Mouse (Mus musculus) adrenal gland, postnatal 4 days (tissue): ENCODE measurements around the gene Vmn1r18. TPM values are rescaled to one million over a fixed set of nuclear protein-coding genes. Genes with fewer than 3 reads are reported as not detected.
"Not testable (repeated sequence)": the region's sequence is repeated elsewhere in the genome, so short reads cannot be mapped to it uniquely, and the experiment has no call there.

Experiments
- DNase-seq, 2 experiments: peaks; one replicate each; pipeline ENCODE4 v3.0.0; 2021 to 2022; ENCODE audit warnings: low spot score in 2 of 2, mixed read lengths in 2 of 2
- long read RNA-seq, 2 experiments: library from polyadenylated mRNA; stranded (forward); transcript quantifications; one replicate each; pipeline ENCODE4 v2.0.0; 2021
- total RNA-seq, 2 experiments: library from RNA; stranded (reverse); gene quantifications; 2 replicates each; pipeline ENCODE4 v1.2.3; 2021

Gene Vmn1r18
- not detected for total RNA-seq
- long read RNA-seq, experiment 1: 0 reads
- long read RNA-seq, experiment 2: 0 reads

- no peak for DNase-seq
These were observed at the start of gene Vmn1r18 for GRCm38 (mm10) chr6:57395683-57396082. Vmn1r18 (minus strand) TSS chr6:57395783.

- no peak for DNase-seq
These were observed 35.6 kb upstream of the Vmn1r18 start for GRCm38 (mm10) chr6:57431196-57431595.

GRCm38 (mm10) chr6:57428630-57429029 lies 33.0 kb upstream of the Vmn1r18 start, which contains the start of gene Vmn1r20:
Vmn1r20 (plus strand) TSS chr6:57428930.
- no peak for DNase-seq

- DNase-seq: not testable (repeated sequence)
These were observed 7.9 kb upstream of the Vmn1r18 start, which contains the start of gene Vmn1r19 for GRCm38 (mm10) chr6:57403480-57403879. Vmn1r19 (plus strand) TSS chr6:57403780.

- no peak for DNase-seq
These were observed 28.1 kb downstream of the Vmn1r18 start for GRCm38 (mm10) chr6:57367496-57367895.

- not testable (repeated sequence) for DNase-seq
These were observed 29.7 kb downstream of the Vmn1r18 start for GRCm38 (mm10) chr6:57365866-57366265.

- DNase-seq: no peak
These were observed 32.0 kb downstream of the Vmn1r18 start, which contains the start of gene Vmn1r17 for GRCm38 (mm10) chr6:57363627-57364026. Vmn1r17 (minus strand) TSS chr6:57363727.

GRCm38 (mm10) chr6:57356864-57357263 lies 38.7 kb downstream of the Vmn1r18 start:
- DNase-seq: no peak

- DNase-seq: no peak
These were observed 66.2 kb downstream of the Vmn1r18 start, which contains the start of gene Vmn1r16 for GRCm38 (mm10) chr6:57329394-57329793. Vmn1r16 (minus strand) TSS chr6:57329494.

Other genes with a start within 250 kb of the Vmn1r18 start
- gene Vmn1r12, start 238.9 kb downstream of the Vmn1r18 start, total RNA-seq: not detected
- not detected for gene Vmn1r13, start 192.5 kb downstream of the Vmn1r18 start, total RNA-seq
- not detected for gene Vmn1r14, start 164.1 kb downstream of the Vmn1r18 start, total RNA-seq
- gene Vmn1r15, start 137.8 kb downstream of the Vmn1r18 start, total RNA-seq: not detected
- not detected for gene Vmn1r16, start 66.3 kb downstream of the Vmn1r18 start, total RNA-seq
- not detected for gene Vmn1r17, start 32.1 kb downstream of the Vmn1r18 start, total RNA-seq
- not detected for gene Vmn1r19, start 8.0 kb upstream of the Vmn1r18 start, total RNA-seq
- gene Vmn1r20, start 33.1 kb upstream of the Vmn1r18 start, total RNA-seq: not detected
- 10 to 100 TPM; 31.1 to 42.3 TPM for gene Ppm1k, start 139.7 kb upstream of the Vmn1r18 start, total RNA-seq
- gene Herc6, start 185.2 kb upstream of the Vmn1r18 start, total RNA-seq: 10 to 100 TPM; 11.6 to 16.5 TPM